Mouse (Mus musculus) brain, adult 2 months (tissue): Measurements from ENCODE around the gene Kdelr1.
"Not testable (repeated sequence)": the region's sequence is repeated elsewhere in the genome, so short reads cannot be mapped to it uniquely, and the experiment has no call there.

Experiments used
- DNase-seq: peaks from one replicate; pipeline ENCODE4 v3.0.0; 2011; ENCODE audit warnings: low read depth, low spot score

Gene Kdelr1

DNA sequence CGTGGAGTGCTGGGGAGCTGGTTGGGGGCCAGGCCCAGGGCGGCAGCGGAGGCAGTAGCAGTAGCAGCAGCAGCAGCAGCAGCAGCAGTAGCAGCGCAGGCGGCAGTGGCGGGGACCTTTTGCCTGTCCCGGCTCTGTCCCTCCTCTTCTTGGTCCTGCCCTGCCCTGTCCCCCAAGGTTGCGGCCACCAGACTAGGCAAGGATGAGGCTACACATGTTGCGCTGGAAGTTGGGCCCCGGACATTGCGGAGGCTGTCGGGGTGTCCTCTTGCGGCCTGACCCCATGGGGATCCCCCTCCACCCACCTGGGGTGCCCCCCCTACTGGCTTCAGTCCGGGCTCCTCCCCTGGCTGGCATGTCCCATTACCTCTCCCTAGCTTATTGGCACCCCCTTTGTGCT lies 2.8 kb upstream of the Kdelr1 start:
- peak; percentile 36 for DNase-seq

DNA sequence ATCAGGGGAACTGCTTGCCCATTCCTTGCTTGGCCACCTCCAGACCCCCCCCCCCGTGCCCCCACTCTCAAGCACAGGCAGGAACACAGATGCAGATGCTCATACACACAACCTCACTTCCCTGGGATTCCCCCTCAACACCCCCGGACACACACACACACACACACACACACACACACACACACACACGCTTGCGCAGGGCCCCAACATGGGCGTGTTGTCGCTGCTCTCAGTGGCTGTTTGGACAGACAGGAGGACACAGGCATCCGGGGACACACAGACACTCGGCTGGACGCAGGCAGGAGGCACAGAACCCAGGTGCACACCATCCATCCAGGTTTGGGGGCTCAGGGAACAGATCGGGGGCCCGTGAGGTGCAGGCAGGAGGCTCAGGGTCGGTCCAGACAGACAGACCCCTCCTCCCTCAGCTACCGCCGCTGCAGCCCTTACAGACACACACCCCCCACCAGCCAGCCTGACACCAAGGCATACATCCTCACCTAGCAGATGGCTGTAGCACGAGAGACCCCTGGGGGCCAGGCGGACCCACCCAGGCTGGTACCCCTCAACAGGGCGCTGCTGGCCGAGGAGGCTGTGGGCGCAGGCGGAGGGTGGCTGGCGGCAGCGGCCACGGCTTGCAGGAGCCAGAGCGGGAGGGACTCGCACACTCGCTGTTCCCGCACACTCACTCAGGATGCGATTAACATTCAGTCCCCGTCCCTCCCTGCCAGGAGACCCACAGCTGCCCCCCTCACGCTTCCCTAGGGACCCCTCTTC lies 2.1 kb upstream of the Kdelr1 start:
- DNase-seq = peak; percentile 23

DNA sequence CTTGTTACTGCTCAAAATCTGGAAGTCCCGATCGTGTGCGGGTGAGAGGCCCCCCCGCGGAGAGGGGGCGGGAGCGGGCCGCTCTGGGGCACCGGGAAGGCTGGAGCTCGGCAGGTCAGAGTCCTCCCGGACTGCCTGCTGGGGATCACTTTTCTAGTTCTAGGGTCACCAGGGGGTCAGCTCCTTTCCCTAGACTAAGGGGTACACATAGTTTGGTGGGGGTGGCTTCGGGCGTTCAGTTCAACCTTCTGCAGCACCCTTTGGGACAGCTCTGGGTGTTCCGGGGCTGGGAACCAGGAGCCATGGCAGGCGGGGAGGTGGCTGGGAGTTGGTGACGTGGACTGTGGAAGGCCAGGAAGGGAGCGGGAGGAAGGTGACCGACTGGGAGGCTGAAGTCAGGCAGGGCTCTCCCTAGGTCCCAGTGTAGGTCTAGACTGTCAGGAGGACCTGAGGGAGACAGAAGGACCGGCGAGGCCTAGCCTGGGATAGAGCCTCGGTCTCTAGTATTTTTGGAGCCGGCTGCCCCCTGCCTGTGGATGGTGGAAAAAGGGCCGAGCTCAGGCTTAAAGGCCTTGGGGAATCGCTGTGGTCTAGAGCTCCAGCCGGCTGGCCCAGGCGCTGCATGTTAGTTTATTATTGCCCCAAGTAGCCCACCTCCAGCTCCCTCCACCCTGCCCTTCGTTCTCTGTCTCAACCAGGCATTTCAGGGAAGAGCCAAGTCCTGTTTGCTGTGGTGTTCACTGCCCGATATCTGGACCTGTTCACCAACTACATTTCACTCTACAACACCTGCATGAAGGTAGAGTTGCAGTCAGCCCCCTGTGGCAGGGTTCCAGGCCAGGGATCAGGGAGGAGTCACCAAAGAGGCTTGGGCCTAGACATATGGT lies 732 bp downstream of the Kdelr1 start:
- peak; percentile 56 for DNase-seq

DNA sequence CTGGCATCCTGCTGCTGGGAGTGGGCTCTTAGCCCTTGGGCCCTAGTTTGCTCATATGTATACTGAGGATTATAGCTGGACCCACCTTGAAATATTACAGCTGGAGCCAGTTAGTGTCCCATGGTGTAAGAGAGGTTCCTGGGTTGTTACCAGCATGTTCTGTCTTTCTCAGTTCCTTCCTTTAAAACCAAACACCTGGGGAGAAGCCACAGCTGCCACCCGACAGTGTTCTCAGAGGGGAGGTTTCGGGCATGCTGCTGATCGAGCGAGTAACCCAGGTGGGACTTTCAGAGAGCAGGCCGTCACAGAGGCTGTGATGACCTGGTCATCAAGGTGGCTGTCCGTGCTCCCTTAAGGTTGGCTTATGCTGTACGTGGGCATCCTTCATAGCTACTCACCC lies 4.3 kb downstream of the Kdelr1 start:
- DNase-seq = no peak

DNA sequence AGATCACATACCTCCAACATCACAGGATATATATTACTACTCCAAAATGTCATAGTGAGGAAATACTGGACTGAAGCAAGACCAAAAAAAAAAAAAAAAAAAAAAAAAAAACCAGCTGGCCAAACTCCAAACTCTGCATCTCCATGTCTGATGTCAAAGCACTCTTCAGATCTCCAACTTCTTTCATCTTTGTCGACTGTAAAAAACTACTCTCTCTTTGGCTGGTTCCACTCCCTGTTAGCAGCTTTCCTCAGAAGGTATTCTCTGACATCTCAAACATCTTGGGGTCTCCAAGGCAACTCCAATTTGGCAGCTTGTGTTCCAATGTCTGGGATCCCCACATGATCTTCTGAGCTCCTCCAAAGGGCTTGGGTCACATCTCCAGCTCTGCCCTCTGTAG lies 5.7 kb downstream of the Kdelr1 start, which contains the start of gene Grin2d:
Gene Grin2d (minus strand): TSS at position 101 of the 400 bp plus-strand sequence.
- DNase-seq = not testable (repeated sequence)

DNA sequence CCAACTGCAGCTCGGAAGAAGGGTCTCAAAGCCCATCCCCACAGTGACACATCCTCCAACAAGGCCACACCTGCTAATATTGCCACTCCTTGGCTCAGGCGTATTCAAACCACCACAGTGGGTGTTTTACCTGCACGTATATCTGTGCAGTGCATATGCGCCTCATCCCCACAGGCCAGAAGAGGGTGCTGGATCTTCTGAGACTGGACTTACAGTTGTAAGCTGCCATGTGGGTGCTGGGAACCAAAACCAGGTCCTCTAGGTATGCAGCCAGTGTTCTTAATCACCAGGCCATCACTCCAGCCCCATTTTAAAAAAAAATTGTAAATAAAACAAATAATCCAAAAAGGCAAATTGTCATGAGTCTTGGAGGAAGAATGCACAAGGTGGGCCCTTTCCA lies 8.0 kb downstream of the Kdelr1 start:
- DNase-seq = no peak

DNA sequence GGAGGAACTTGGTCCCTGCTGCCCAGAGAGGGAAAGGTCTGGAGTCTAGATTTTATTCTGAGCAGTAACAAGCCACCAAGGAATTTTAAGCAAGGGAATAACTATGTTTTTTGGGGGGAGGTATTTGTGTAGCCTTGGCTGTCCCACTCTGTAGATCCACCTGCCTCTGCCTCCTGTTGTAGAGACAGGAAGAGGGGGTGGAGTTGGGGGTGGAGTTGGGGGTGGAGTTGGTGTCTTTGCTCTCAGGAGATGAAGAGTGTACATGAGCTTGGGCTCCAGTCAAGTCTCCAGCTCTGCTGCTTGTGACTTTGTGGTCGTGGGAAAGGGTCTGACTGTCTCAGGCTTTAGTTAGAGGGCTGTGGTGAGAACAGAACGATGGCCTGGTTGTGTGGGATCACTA lies 8.4 kb downstream of the Kdelr1 start:
- no peak for DNase-seq

DNA sequence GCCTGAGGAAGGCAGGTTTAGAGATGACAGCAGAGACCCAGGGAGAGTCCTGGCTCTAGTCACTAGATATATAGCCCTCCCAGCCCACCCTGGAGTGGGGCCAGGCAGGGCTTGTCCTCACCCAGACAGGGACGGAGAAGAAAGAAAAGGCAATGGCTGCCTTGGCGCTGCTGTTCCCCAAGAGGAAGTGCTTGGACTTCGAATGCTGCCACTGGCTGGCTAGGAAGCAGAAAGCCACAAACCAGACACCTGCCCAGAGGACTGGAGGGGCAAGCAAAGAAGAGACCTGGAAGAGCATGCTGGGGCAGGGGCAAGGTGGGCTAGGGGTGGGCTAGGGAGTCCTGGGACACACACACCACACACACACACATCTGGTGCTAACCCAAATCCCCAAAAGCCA lies 14.7 kb downstream of the Kdelr1 start:
- no peak for DNase-seq

DNA sequence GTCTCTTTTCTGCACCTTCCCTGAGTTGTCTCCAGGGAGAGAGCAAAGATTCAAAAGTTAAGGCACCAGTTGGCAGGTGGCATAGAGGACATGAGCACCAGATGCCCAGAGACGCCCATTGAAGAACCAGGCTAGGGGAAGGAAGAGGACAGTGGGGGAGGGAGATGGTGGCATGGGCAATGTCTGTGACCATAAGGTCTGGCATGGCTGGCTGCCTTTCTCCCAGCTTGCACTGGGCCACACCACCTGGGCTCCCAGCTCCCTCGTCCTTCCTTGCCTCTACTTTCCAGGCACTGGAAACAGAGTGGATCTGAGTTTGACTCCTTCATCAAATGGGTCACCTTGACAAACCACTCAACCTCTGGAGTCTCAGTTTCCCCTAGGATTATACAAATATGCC lies 20.1 kb downstream of the Kdelr1 start:
- no peak for DNase-seq

DNA sequence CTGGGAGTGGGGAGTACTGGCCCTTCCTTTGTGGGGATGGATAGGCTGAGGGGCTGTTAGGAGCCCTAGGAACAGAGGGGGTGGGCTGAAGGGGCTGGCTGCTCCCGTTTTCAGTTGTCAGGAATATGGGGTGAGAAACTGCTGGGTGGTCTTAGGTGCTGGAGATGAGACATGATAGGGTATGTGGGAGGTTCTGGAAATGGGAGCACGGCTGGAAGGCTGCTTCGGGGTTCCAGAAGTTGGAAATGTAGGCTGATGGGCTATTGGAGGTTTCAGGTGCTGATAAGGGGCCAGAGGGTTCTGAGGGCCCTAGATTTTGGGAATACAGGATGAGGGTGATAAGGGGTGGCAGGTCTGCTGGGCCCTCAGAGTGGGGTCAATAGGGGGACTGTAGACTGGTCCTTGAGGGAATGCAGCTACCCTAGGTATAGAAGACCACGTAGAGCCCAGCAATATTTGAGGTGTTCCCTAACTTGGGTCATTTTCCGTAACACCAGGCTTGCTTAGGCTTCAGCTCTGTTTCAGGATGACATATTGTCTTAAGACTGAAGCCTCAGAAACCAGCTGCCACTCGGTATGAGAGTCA lies 23.5 kb downstream of the Kdelr1 start:
- no peak for DNase-seq

DNA sequence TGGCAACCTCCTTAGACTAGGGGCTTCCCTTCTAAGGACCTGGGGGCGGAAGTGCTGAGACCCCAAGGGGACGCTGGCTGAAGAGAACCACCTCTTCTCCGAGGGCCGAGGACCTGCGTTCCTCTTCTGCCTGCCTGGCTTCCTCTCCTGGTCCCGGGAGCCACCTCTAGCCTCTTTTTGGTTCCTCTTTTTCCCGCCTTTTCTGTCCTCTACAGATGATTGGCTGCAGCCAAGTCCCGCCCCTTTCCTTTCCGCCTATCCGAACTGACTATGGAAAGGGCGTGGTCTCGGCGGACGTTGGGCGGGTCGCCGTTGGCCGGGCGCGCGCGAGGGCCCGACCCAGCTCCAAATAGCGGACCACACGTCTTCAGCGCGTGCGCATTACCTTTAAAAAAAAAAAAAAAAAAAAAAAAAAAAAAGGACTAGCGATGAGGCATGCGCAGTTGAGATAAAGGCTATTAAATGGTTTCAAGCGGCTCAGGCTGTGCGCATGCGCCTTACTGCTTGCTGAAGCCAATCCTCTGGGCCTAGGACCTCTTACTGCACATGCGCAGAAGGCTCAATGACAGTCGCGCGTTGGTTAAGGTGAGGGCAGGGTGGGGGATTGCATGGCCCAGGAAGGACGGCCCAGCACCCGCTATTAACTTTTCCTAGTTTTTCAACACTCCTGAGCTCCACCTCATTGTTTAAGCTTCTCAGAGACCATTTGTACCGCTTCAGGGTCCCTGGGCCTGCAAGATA lies 24.1 kb downstream of the Kdelr1 start, which contains the start of the genes Syngr4 and Tmem143:
Gene Syngr4 (minus strand): TSS at position 198 of the 741 bp plus-strand sequence.
Gene Tmem143 (plus strand): TSS at position 425 of the 741 bp plus-strand sequence.
- peak; percentile 99 for DNase-seq

DNA sequence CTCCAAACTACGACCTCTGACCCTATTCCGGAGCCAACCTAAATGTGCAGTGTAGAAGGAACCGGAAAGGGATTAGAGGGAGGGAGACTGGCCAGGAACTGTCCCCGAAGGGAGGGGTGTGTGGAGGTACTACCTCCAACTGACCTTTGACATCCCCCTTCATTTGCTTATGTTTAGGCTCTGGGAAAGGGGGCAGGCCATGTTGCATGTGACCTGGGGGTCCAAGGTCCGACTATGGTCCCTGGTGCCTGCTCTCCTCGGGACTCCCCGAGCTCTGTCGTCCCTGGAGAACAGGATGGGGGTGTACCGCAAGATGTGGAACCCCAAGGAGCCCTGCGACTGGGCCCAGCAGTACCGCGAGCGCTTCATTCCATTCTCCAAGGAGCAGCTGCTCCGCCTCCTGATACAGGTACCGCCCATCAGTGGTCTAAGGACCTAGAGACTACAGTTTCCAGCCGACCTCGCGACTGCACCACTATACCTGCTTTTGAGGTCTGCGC lies 24.7 kb downstream of the Kdelr1 start:
- DNase-seq = peak; percentile 82

DNA sequence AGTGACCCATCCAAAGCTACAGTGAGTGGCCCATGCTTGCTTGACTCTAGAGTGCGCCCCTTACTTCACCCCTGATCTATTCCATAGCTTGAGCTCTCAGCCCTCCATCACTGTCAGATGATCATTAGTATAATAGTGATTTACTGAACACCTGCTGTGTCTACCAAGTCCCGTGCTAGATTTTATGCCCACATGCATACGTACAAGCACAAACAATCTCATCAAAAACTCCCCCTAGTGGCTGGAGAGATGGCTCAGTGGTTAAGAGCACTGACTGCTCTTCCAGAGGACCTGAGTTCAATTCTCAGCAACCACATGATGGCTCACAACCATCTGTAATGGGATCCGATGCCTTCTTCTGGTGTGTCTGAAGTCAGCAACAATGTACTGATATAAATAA lies 25.6 kb downstream of the Kdelr1 start:
- peak; percentile 67 for DNase-seq

DNA sequence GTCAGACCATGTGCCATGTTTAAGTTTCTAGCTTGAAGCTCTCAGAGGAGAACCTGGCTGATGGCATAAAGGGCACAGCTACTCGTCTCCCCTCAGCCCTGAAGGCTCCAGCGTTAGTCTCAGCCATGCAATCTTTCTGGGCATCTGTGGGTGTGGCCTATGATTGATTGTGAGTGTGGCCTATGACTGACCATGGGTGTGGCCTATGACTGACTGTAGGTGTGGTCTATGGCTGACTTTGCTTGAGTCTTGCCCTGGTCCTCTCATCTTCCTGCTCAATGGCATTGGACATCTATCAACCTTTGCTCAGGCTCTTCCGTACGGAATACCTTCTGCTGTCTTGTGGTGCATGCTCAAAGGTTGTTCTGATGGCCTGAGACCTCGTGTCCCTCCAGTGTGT lies 29.0 kb downstream of the Kdelr1 start:
- DNase-seq = no peak

DNA sequence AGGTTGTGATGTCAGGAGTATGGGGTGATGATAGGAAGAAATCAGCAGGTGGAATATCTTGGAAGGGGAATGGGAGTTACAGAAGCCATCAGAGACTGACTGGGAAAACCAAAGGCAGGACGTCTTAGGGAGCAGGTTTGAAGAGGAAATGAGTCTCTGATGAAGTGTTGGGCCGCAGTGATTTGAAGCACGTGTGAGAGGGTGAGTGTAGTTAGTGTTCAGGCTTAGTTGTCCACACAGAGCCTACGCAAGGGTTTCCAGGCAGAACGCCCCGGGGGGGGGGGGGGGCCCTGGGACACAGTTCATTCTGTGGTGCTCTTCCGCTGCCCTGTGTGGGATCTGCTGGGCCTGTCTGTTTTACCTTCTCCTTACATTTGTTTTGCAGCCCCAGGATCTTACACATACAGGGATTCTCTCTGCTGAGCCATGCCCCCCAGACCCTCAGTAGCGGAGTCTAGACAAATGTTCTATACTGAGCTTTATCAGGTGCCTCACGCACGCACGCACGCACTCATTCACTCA lies 30.0 kb downstream of the Kdelr1 start:
- DNase-seq = no peak

DNA sequence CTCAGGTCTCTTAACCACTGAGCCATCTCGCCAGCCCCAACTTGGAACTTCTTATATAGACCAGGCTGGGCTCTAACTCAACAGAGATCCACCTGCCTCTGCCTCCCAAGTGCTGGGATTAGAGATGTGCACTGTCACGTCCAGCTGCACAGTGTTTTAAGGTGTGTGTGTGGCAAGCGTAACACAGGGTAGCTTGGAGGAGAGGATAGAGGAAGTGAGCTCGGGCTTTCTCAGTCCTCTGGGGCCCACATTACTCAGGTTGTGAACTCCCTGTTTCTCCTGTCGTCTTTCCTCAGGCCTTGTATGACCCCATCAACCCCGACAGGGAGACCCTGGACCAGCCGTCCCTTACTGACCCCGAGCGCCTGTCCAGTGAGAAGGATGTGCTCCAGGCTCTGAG lies 34.0 kb downstream of the Kdelr1 start:
- DNase-seq = no peak

DNA sequence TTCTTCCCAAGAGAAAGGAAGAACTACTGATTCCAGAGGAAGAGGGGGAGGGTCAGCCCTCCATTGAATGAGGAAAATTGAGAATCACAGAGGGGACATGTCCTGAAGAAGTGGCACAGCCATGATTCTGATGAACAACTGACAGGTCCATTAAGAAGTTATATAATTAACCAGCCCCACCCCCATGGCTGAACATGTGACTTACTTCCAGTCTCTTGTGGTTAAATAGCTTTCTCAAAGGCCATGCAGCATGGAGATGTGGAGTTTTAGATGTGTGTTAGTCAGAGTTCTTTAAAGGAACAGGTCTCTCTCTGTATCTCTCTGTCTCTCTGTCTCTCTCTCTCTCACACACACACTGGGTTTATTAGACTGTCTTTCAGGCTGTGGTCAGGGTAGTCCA lies 35.8 kb downstream of the Kdelr1 start:
- DNase-seq = no peak

DNA sequence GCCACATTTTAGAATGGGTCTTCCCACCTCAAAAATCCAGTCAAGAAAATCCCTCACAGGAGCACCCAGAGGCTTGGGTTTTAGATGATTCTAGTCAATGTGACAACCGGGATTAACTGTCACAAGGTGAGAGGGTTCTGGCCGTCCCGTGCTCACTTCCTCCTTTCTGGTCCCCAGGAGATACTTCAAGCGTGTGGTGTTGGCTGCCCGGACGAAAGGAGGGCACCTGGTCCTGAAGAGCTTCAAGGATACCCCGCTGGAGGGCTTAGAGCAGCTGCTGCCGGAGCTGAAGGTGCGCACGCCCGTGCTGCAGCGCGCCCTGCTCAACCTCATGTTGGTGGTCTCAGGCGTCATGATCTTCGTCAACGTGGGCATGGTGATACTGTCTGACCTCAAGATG lies 36.6 kb downstream of the Kdelr1 start:
- DNase-seq = no peak

DNA sequence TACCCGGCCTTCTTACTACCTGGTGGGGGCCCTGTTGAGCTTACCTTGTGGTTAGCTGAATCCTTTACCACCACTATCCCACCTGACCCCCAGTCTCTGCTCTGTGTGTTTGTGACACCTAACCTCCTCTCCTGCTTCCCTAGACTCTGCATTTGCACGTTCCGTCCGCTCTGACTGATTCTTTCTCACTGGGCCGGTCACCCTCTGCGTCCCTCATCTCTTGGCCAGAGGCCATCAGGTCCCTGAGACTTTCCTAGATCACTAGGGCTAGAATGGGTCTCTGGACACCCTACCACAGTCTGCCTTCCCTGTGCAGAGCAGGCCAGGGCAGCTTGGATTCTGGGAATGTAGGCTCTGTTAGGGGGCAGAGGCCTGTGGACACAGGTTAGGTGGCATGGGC lies 41.5 kb downstream of the Kdelr1 start:
- DNase-seq = no peak

DNA sequence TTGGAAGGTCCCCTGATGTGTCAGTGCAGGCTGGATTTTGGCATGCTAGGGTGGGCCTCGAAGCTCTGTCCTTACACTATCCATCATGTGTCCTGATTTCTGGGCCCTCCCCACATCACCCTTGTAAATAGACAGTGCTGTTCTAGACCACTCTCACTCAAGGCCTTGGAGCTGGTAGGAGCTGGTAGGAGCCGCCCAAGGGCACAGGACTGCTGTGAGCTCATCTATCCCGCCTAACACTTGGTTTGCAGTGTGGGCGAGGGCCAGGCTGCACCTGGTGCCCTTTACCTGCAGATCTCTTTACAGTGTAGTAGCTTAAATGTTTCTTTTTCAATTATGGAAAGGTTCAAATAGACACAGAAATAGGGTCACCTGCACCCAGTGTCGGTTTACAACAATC lies 42.4 kb downstream of the Kdelr1 start:
- DNase-seq = no peak
